8 mouse cellular contexts compared by ENCODE assay signal in genomic region chr9:72638951-72639842, GRCm38 (mm10). TPM values are rescaled to one million over a fixed set of nuclear protein-coding genes. Genes with fewer than 3 reads are reported as not detected.
A peak's percentile ranks its signal among the peaks of the same experiment; 100 is the strongest.
DNase-seq lines count a peak whose midpoint lies in the region; ATAC-seq lines count a peak whose summit lies in the region.

No protein-coding gene starts in this region.

- H3K4me2 ChIP-seq in neural tube, embryonic 11.5 days (ENCODE audit: low read depth), result peak overlapping the region; percentile 64
- H3K4me2 ChIP-seq in embryonic facial prominence, embryonic 11.5 days (ENCODE audit: low read depth, low read length), result peak overlapping the region; percentile 63
- H3K4me2 ChIP-seq in intestine, embryonic 14.5 days (ENCODE audit: low read length), result peak overlapping the region; percentile 61
- H3K4me2 ChIP-seq in midbrain, embryonic 11.5 days, result peak overlapping the region; percentile 51

- H3K4me1 ChIP-seq in neural tube, embryonic 11.5 days (ENCODE audit: control insufficient read depth, insufficient read depth, low read length), result peaks cover 16% of the 10 kb centered on the region
- 0 out of 2 replicates have a peak, but pooled peaks cover 2% of the 10 kb centered on the region for H3K4me1 ChIP-seq in embryonic facial prominence, embryonic 11.5 days (ENCODE audit: control insufficient read depth, insufficient read depth, low read length)
- H3K4me1 ChIP-seq in intestine, embryonic 14.5 days (replicated peaks; ENCODE audit: control insufficient read depth, insufficient read depth, low read length), result peaks cover 28% of the 10 kb centered on the region
- peaks cover 16% of the 10 kb centered on the region for H3K4me1 ChIP-seq in midbrain, embryonic 11.5 days (ENCODE audit: control insufficient read depth, insufficient read depth, low read length)

- WGBS in neural tube, embryonic 11.5 days, result 38% methylated on average over 9 of the region's 9 CpGs
- 44% methylated on average over 9 of the region's 9 CpGs for WGBS in embryonic facial prominence, embryonic 11.5 days
- WGBS in intestine, embryonic 14.5 days, result 44% methylated on average over 9 of the region's 9 CpGs
- WGBS in midbrain, embryonic 11.5 days, result 38% methylated on average over 9 of the region's 9 CpGs

- peak; percentile 73 for DNase-seq in neural tube, embryonic 11.5 days (ENCODE audit: low spot score)
- DNase-seq in neural tube, embryonic 10.5 days (ENCODE audit: extremely low spot score, low spot score), result no peak
- peak; percentile 87 for DNase-seq in embryonic facial prominence, embryonic 11.5 days (ENCODE audit: low spot score)
- DNase-seq in intestine, embryonic 14.5 days (ENCODE audit: low spot score), result peak; percentile 64
- peak; percentile 97 for DNase-seq in midbrain, embryonic 11.5 days (ENCODE audit: low spot score, missing footprints)
- DNase-seq in adrenal gland, postnatal 36 days, result no peak
- DNase-seq in right cerebral cortex, postnatal 36 days (ENCODE audit: low spot score in 2 of 2), result no peak
- no peak for DNase-seq in adrenal gland, adult 18-20 months (ENCODE audit: low spot score in 2 of 2)

- no peaks in the 10 kb centered on the region for H3K9me3 ChIP-seq in neural tube, embryonic 11.5 days (ENCODE audit: control insufficient read depth, low read length)
- no peaks in the 10 kb centered on the region for H3K9me3 ChIP-seq in embryonic facial prominence, embryonic 11.5 days (replicated peaks; ENCODE audit: control insufficient read depth, low read length)
- H3K9me3 ChIP-seq in intestine, embryonic 14.5 days (ENCODE audit: control insufficient read depth, low read length), result no peaks in the 10 kb centered on the region
- H3K9me3 ChIP-seq in midbrain, embryonic 11.5 days (ENCODE audit: control insufficient read depth, low read length), result no peaks in the 10 kb centered on the region

- H3K27ac ChIP-seq in neural tube, embryonic 11.5 days (ENCODE audit: low read depth, low read length), result peak overlapping the region; percentile 99
- H3K27ac ChIP-seq in embryonic facial prominence, embryonic 11.5 days (replicated peaks; ENCODE audit: low read depth, low read length), result peak overlapping the region; percentile 99
- H3K27ac ChIP-seq in intestine, embryonic 14.5 days (ENCODE audit: low read depth), result peak overlapping the region; percentile 100
- peak overlapping the region; percentile 97 for H3K27ac ChIP-seq in midbrain, embryonic 11.5 days (ENCODE audit: low read depth, low read length)

- H3K36me3 ChIP-seq in neural tube, embryonic 11.5 days (ENCODE audit: control insufficient read depth, insufficient read depth, low read length), result no peaks in the 10 kb centered on the region
- H3K36me3 ChIP-seq in embryonic facial prominence, embryonic 11.5 days (replicated peaks; ENCODE audit: control insufficient read depth, insufficient read depth, low read depth, low read length), result no peaks in the 10 kb centered on the region
- H3K36me3 ChIP-seq in intestine, embryonic 14.5 days (ENCODE audit: control insufficient read depth, insufficient read depth, low read length), result no peaks in the 10 kb centered on the region
- no peaks in the 10 kb centered on the region for H3K36me3 ChIP-seq in midbrain, embryonic 11.5 days (ENCODE audit: control insufficient read depth, insufficient read depth, low read length)

- H3K9ac ChIP-seq in neural tube, embryonic 11.5 days (ENCODE audit: low read length), result peak overlapping the region; percentile 81
- peak overlapping the region; percentile 71 for H3K9ac ChIP-seq in embryonic facial prominence, embryonic 11.5 days (replicated peaks; ENCODE audit: low read length)
- H3K9ac ChIP-seq in intestine, embryonic 14.5 days (ENCODE audit: low read length), result peak overlapping the region; percentile 61
- H3K9ac ChIP-seq in midbrain, embryonic 11.5 days (ENCODE audit: low read length), result peak overlapping the region; percentile 72

- peak; percentile 89 for ATAC-seq in neural tube, embryonic 11.5 days (ENCODE audit: insufficient read depth, low FRiP score, low TSS enrichment)
- peak; percentile 71 for ATAC-seq in embryonic facial prominence, embryonic 11.5 days (replicated peaks; ENCODE audit: insufficient number of reproducible peaks, low FRiP score, low TSS enrichment, low read depth)
- peak; percentile 81 for ATAC-seq in intestine, embryonic 14.5 days (replicated peaks; ENCODE audit: low FRiP score, low TSS enrichment, low read depth)
- peak; percentile 87 for ATAC-seq in midbrain, embryonic 11.5 days (ENCODE audit: low FRiP score)

- peak overlapping the region; percentile 37 for H3K4me3 ChIP-seq in neural tube, embryonic 11.5 days (ENCODE audit: low read depth, low read length)
- H3K4me3 ChIP-seq in embryonic facial prominence, embryonic 11.5 days (ENCODE audit: low read depth, low read length), result peak overlapping the region; percentile 29
- peak overlapping the region; percentile 23 for H3K4me3 ChIP-seq in intestine, embryonic 14.5 days (ENCODE audit: low read depth, low read length)
- peak overlapping the region; percentile 25 for H3K4me3 ChIP-seq in midbrain, embryonic 11.5 days (ENCODE audit: low read depth, low read length)

- no peaks in the 10 kb centered on the region for H3K27me3 ChIP-seq in neural tube, embryonic 11.5 days (ENCODE audit: control insufficient read depth, insufficient read depth, low read length)
- no peaks in the 10 kb centered on the region for H3K27me3 ChIP-seq in embryonic facial prominence, embryonic 11.5 days (ENCODE audit: control insufficient read depth, insufficient read depth, low read length)
- no peaks in the 10 kb centered on the region for H3K27me3 ChIP-seq in intestine, embryonic 14.5 days (replicated peaks; ENCODE audit: control insufficient read depth, insufficient read depth, low read length)
- no peaks in the 10 kb centered on the region for H3K27me3 ChIP-seq in midbrain, embryonic 11.5 days (ENCODE audit: control insufficient read depth, insufficient read depth, low read length)

RNA-seq across cellular contexts. Expression of gene Nedd4, which starts 22.9 kb away (rescaled TPM):
- polyA plus RNA-seq in neural tube, embryonic 11.5 days (2014; fragmentation: Nextera tagmentation; extraction: Ambion mirVana), result 798 and 799 TPM in 2 replicates
- polyA plus RNA-seq in embryonic facial prominence, embryonic 11.5 days (2014; fragmentation: Nextera tagmentation; extraction: Ambion mirVana), result 825 and 859 TPM in 2 replicates
- polyA plus RNA-seq in intestine, embryonic 14.5 days (2014; fragmentation: Nextera tagmentation; extraction: Ambion mirVana), result 671 and 756 TPM in 2 replicates
- 812 and 869 TPM in 2 replicates for polyA plus RNA-seq in midbrain, embryonic 11.5 days (2014; fragmentation: Nextera tagmentation; extraction: Ambion mirVana)
- total RNA-seq in adrenal gland, postnatal 36 days (2021), result 100 to 1,000 TPM; 431 to 435 TPM
- total RNA-seq in adrenal gland, adult 18-20 months (2021), result 100 to 1,000 TPM; 376 to 378 TPM

Comparison
In these comparisons a context has a peak if more than half of its experiments do, and no peak if none do; other contexts are left out.
1. DNase-seq: peak in neural tube, embryonic 11.5 days (single experiment), embryonic facial prominence, embryonic 11.5 days (single experiment), intestine, embryonic 14.5 days (single experiment) and midbrain, embryonic 11.5 days (single experiment); none in neural tube, embryonic 10.5 days (single experiment), adrenal gland, postnatal 36 days (0 of 2), right cerebral cortex, postnatal 36 days (0 of 2) and adrenal gland, adult 18-20 months (0 of 2).
2. Peak in every context shown above with its lines, with median percentiles within 50 percentile points of each other: ATAC-seq, H3K27ac ChIP-seq, H3K4me2 ChIP-seq, H3K4me3 ChIP-seq and H3K9ac ChIP-seq.